Mouse (Mus musculus) kidney, adult 10 weeks (tissue): ENCODE data around the gene Rhcg. TPM values are rescaled to one million over a fixed set of nuclear protein-coding genes. Genes with fewer than 3 reads are reported as not detected.

Experiments
- polyA plus RNA-seq: library from polyadenylated mRNA; stranded (reverse); fragments of 350-450 nt; fragmentation: Illumina TruSeq; extraction: RNeasy Lipid Tissue Mini Kit (QIAGEN cat#74804); gene quantifications from one replicate; pipeline ENCODE4 v1.2.3, GENCODE M21; 2014; ENCODE audit warnings: low read depth, low replicate concordance

Rhcg gene
- polyA plus RNA-seq = 20.4 TPM

DNA sequence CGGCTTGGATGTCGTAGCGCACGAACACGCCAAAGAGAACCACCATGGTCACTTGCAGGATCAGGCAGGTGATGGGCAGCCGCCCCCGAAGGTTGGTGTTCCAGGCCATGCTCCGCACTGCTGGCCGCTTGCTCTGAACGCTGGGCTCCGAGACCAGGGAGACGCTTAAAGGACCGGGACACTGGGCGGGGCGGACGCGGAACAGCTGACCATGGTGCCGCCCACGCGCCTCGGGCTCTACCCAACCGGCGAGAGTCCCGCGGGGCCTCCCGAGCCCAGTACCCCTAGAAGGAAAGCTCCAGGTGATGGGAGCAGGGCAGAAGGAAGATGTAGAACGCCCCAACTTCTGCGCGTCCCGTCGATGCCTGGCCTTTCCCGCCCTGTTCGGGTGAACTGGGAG lies at the start of gene Rhcg:
Gene Rhcg (minus strand): TSS at position 240 of the 400 bp plus-strand sequence.

DNA sequence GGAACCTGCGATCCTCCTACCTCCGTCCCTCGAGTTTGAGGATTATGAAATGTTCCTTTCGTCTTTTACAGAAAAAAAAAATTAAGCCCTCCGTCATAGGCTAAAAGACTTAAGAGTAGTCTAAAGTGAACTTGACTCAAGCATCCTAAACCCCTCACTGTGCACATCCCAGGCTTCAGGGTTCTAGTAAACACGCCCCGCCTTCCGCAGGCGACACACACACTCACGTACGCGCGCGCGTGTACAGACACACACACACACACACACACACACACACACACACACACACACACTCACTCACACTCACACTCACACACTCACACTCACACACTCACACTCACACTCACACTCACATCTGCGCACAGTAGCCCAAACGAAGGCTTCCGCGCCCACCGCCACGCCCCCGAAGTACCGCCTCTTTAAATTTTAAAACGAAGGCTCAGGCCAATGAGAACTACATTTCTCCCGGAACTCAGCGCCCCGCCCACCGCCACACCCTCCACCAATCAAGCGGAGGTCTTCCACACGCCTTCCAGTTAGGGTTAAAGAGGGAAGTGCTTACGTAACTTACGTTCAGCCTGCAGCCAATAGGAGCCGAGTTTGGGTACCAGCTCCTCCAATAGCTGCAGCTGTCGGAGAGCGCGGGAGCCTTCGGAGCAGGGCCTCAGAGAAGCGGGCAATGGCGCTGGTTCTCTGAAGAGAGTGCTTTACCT lies 42.3 kb upstream of the Rhcg start, which contains the start of gene Ticrr:
Gene Ticrr (plus strand): TSS at position 619 of the 713 bp plus-strand sequence.

Other genes with a start within 250 kb of the Rhcg start
- gene Rlbp1, start 230.6 kb downstream of the Rhcg start, polyA plus RNA-seq = not detected
- gene Fanci, start 225.7 kb downstream of the Rhcg start, polyA plus RNA-seq = not detected
- gene Polg, start 151.3 kb downstream of the Rhcg start, polyA plus RNA-seq = 34.2 TPM
- 0.12 TPM for gene Ticrr, start 42.5 kb upstream of the Rhcg start, polyA plus RNA-seq
- gene Kif7, start 98.1 kb upstream of the Rhcg start, polyA plus RNA-seq = 0.20 TPM
- 1.1 TPM for gene Plin1, start 115.2 kb upstream of the Rhcg start, polyA plus RNA-seq
- 40.0 TPM for gene Pex11a, start 125.5 kb upstream of the Rhcg start, polyA plus RNA-seq
- gene Wdr93, start 125.5 kb upstream of the Rhcg start, polyA plus RNA-seq = 1.5 TPM
- not detected for gene Mesp1, start 176.1 kb upstream of the Rhcg start, polyA plus RNA-seq
- not detected for gene Mesp2, start 193.1 kb upstream of the Rhcg start, polyA plus RNA-seq
- 36.1 TPM for gene Anpep, start 243.4 kb upstream of the Rhcg start, polyA plus RNA-seq